Mouse (Mus musculus): ENCODE data around the gene Fbf1.

DNA sequence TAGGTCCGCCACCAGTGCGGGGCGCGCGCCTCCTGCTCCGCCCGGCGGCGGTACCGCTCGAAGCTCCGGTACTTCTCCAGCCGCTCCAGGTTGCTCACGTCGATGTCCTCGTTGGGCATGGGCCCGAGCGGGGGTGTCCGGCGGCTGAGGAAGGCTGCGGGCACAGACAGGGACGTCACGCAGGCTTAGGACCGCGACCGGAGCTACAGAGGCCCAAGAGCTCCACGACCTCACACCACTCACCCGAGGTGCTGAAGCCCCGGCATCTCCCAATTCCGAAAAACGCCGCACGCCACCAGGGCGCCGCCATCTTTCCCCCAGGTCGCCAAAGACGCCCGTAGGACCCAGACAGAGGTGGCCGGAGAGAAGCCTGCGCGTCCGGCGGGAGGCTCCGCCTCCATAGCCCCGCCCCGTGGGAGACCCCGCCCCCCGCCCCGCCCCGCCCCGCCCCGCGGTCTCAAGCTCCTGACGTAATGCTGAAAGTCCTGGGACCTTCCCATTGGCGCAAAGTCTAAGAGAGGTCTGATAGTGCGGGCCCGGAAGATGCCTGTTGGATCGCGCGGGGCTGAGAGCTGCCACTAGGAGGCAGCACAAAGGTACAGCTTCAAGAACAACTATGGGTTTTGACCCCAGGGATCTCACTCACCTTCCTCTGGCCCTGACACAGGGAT lies 29.4 kb downstream of the Fbf1 start, which contains the start of gene Mrpl38:
- peak; percentile 83 for TF ChIP-seq CTCF (IDR thresholded peaks at IDR 0.05; ENCODE audit: low read depth, low read length)
- TF ChIP-seq POLR2A (IDR thresholded peaks at IDR 0.05; ENCODE audit: insufficient read depth, low read length), result no peak
- TF ChIP-seq EP300 (IDR thresholded peaks at IDR 0.05; ENCODE audit: insufficient read depth, low read depth, low read length), result no peak

Measured in ES-Bruce4 (cell line).